Mouse (Mus musculus) liver, postnatal 0 days (tissue): ENCODE results near the gene Cfl2.

Source experiments
- CTCF ChIP-seq: sonication (generic); IDR thresholded peaks from 2 replicates; pipeline ENCODE4 v1.5.1; 2016; ENCODE audit warnings: antibody characterized with exemption, low read depth
- EP300 ChIP-seq: IDR thresholded peaks from 2 replicates; pipeline ENCODE4 v1.6.1; 2016; ENCODE audit warnings: antibody characterized with exemption, low read depth, mild to moderate bottlenecking

GRCm38 (mm10) chr12:54828043-54828442 is 34.6 kb downstream of the Cfl2 start:
- TF ChIP-seq CTCF = no peak
- TF ChIP-seq EP300 = no peak
